Mouse (Mus musculus) liver, postnatal 0 days (tissue): ENCODE measurements around the gene Zc3hav1l.

Source experiments
- CTCF ChIP-seq: sonication (generic); IDR thresholded peaks from 2 replicates; pipeline ENCODE4 v1.5.1; 2016; ENCODE audit warnings: antibody characterized with exemption, low read depth
- EP300 ChIP-seq: IDR thresholded peaks from 2 replicates; pipeline ENCODE4 v1.6.1; 2016; ENCODE audit warnings: antibody characterized with exemption, low read depth, mild to moderate bottlenecking

DNA sequence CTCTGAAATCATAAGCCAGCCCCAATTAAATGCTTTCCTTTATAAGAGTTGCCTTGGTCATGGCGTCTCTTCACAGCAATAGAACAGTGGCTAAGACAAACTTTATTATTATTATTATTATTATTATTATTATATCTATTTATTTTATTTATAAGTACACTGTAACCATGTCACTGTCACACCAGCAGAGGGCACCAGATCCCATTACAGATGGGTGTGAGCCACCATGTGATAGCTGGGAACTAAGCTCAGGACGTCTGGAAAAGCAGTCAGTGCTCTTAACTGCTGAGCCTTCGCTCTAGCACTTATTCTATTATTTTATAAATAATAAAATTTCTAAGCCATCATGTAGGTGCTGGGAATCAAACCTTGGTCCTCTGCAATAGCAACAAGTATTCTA, 5.4 kb downstream of the Zc3hav1l start:
- TF ChIP-seq CTCF (0 out of 2 replicates have a peak, but pooled peaks have one; percentile 20), EP300 (no peak)
